Mouse (Mus musculus): ENCODE measurements around the gene Stxbp5l. TPM values are rescaled to one million over a fixed set of nuclear protein-coding genes. Genes with fewer than 3 reads are reported as not detected.

The Stxbp5l gene
- 0.08 and 0.19 TPM in 2 replicates for polyA plus RNA-seq (2016; fragmentation: Nextera tagmentation; extraction: Ambion mirVana)

- peak within 1 kb of the TSS; percentile 52 for H3K4me3 ChIP-seq
- H3K4me1 ChIP-seq, result peaks cover 11% of the 10 kb centered on the region
- H3K27me3 ChIP-seq (replicated peaks), result peaks cover 23% of the 10 kb centered on the region
- H3K36me3 ChIP-seq, result no peaks in the 10 kb centered on the region
- WGBS (ENCODE audit: insufficient replicate concordance), result under 1% methylated on average over 33 of the region's 33 CpGs
- peak within 1 kb of the TSS; percentile 77 for H3K4me2 ChIP-seq
- H3K27ac ChIP-seq, result no peak within 1 kb of the TSS
- H3K9ac ChIP-seq, result no peak within 1 kb of the TSS
- ATAC-seq, result peak; percentile 95
- H3K9me3 ChIP-seq (replicated peaks), result no peaks in the 10 kb centered on the region
These were observed at the start of gene Stxbp5l for GRCm38 (mm10) chr16:37384821-37385344. Gene Stxbp5l (minus strand): TSS chr16:37384962.

- no peak overlapping the region for H3K9ac ChIP-seq
- no peaks in the 10 kb centered on the region for H3K36me3 ChIP-seq
- H3K9me3 ChIP-seq (replicated peaks), result no peaks in the 10 kb centered on the region
- 50% methylated on average over 5 of the region's 5 CpGs for WGBS (ENCODE audit: insufficient replicate concordance)
- H3K27ac ChIP-seq, result no peak overlapping the region
- H3K4me3 ChIP-seq, result no peak overlapping the region
- no peak overlapping the region for H3K4me2 ChIP-seq
- no peaks in the 10 kb centered on the region for H3K27me3 ChIP-seq (replicated peaks)
- no peak for ATAC-seq
- no peaks in the 10 kb centered on the region for H3K4me1 ChIP-seq
These were observed 48.8 kb upstream of the Stxbp5l start for GRCm38 (mm10) chr16:37433418-37434204.

GRCm38 (mm10) chr16:37425434-37425833 lies 40.7 kb upstream of the Stxbp5l start:
- no peaks in the 10 kb centered on the region for H3K36me3 ChIP-seq
- H3K4me2 ChIP-seq, result no peak overlapping the region
- no peak overlapping the region for H3K4me3 ChIP-seq
- H3K4me1 ChIP-seq, result no peaks in the 10 kb centered on the region
- no peak for ATAC-seq
- H3K27me3 ChIP-seq (replicated peaks), result no peaks in the 10 kb centered on the region
- no peak overlapping the region for H3K27ac ChIP-seq
- no peak overlapping the region for H3K9ac ChIP-seq
- no peaks in the 10 kb centered on the region for H3K9me3 ChIP-seq (replicated peaks)
- WGBS (ENCODE audit: insufficient replicate concordance), result 56% methylated on average over 1 of the region's 1 CpGs

GRCm38 (mm10) chr16:37422874-37423273 lies 38.1 kb upstream of the Stxbp5l start:
- no peaks in the 10 kb centered on the region for H3K27me3 ChIP-seq (replicated peaks)
- no peak overlapping the region for H3K27ac ChIP-seq
- H3K4me2 ChIP-seq, result no peak overlapping the region
- WGBS (ENCODE audit: insufficient replicate concordance), result 73% methylated on average over 5 of the region's 5 CpGs
- no peak overlapping the region for H3K9ac ChIP-seq
- ATAC-seq, result no peak
- no peak overlapping the region for H3K4me3 ChIP-seq
- H3K4me1 ChIP-seq, result no peaks in the 10 kb centered on the region
- no peaks in the 10 kb centered on the region for H3K36me3 ChIP-seq
- H3K9me3 ChIP-seq (replicated peaks), result no peaks in the 10 kb centered on the region

- whole genome bisulfite sequencing (ENCODE audit: insufficient replicate concordance), result 71% methylated on average over 3 of the region's 3 CpGs
- Histone ChIP-seq H3K9ac (no peak overlapping the region), H3K27ac (no peak overlapping the region), H3K4me1 (no peaks in the 10 kb centered on the region), H3K4me2 (no peak overlapping the region), H3K36me3 (no peaks in the 10 kb centered on the region), H3K9me3 (replicated peaks) (no peaks in the 10 kb centered on the region), H3K4me3 (no peak overlapping the region), H3K27me3 (replicated peaks) (no peaks in the 10 kb centered on the region)
- no peak for ATAC-seq
These were observed 37.1 kb upstream of the Stxbp5l start for GRCm38 (mm10) chr16:37421851-37422250.

GRCm38 (mm10) chr16:37420512-37420911 lies 35.8 kb upstream of the Stxbp5l start:
- Histone ChIP-seq H3K4me2 (no peak overlapping the region), H3K4me1 (no peaks in the 10 kb centered on the region), H3K9ac (no peak overlapping the region), H3K9me3 (replicated peaks) (no peaks in the 10 kb centered on the region), H3K4me3 (no peak overlapping the region), H3K36me3 (no peaks in the 10 kb centered on the region), H3K27me3 (replicated peaks) (no peaks in the 10 kb centered on the region), H3K27ac (no peak overlapping the region)
- 53% methylated on average over 2 of the region's 2 CpGs for WGBS (ENCODE audit: insufficient replicate concordance)
- ATAC-seq, result no peak

GRCm38 (mm10) chr16:37405536-37405935 lies 20.8 kb upstream of the Stxbp5l start:
- Histone ChIP-seq H3K4me3 (no peak overlapping the region), H3K36me3 (no peaks in the 10 kb centered on the region), H3K9me3 (replicated peaks) (no peaks in the 10 kb centered on the region), H3K4me2 (no peak overlapping the region), H3K27ac (no peak overlapping the region), H3K4me1 (no peaks in the 10 kb centered on the region), H3K27me3 (replicated peaks) (no peaks in the 10 kb centered on the region), H3K9ac (no peak overlapping the region)
- ATAC-seq, result no peak
- WGBS (ENCODE audit: insufficient replicate concordance), result 66% methylated on average over 4 of the region's 4 CpGs

GRCm38 (mm10) chr16:37404922-37405321 lies 20.2 kb upstream of the Stxbp5l start:
- no peaks in the 10 kb centered on the region for H3K9me3 ChIP-seq (replicated peaks)
- H3K4me2 ChIP-seq, result no peak overlapping the region
- H3K4me1 ChIP-seq, result no peaks in the 10 kb centered on the region
- WGBS (ENCODE audit: insufficient replicate concordance), result 40% methylated on average over 1 of the region's 1 CpGs
- no peak overlapping the region for H3K27ac ChIP-seq
- no peaks in the 10 kb centered on the region for H3K27me3 ChIP-seq (replicated peaks)
- no peak overlapping the region for H3K9ac ChIP-seq
- no peak overlapping the region for H3K4me3 ChIP-seq
- H3K36me3 ChIP-seq, result no peaks in the 10 kb centered on the region
- ATAC-seq, result no peak

- no peak overlapping the region for H3K9ac ChIP-seq
- H3K4me2 ChIP-seq, result no peak overlapping the region
- H3K4me3 ChIP-seq, result no peak overlapping the region
- H3K9me3 ChIP-seq (replicated peaks), result no peaks in the 10 kb centered on the region
- H3K27me3 ChIP-seq (replicated peaks), result peaks cover 5% of the 10 kb centered on the region
- no peaks in the 10 kb centered on the region for H3K36me3 ChIP-seq
- peaks cover 2% of the 10 kb centered on the region; the same call in 1 of the 2 replicates for H3K4me1 ChIP-seq
- no peak for ATAC-seq
- no peak overlapping the region for H3K27ac ChIP-seq
These were observed 5.2 kb upstream of the Stxbp5l start for GRCm38 (mm10) chr16:37389964-37390363.

GRCm38 (mm10) chr16:37389201-37389905 lies 4.6 kb upstream of the Stxbp5l start:
- Histone ChIP-seq H3K9me3 (replicated peaks) (no peaks in the 10 kb centered on the region), H3K27ac (no peak overlapping the region), H3K36me3 (no peaks in the 10 kb centered on the region), H3K4me2 (no peak overlapping the region), H3K4me1 (peaks cover 8% of the 10 kb centered on the region), H3K27me3 (replicated peaks) (peaks cover 11% of the 10 kb centered on the region), H3K9ac (no peak overlapping the region), H3K4me3 (no peak overlapping the region)
- 63% methylated on average over 4 of the region's 4 CpGs for WGBS (ENCODE audit: insufficient replicate concordance)
- ATAC-seq, result no peak

- H3K36me3 ChIP-seq, result no peaks in the 10 kb centered on the region
- no peak overlapping the region for H3K9ac ChIP-seq
- peaks cover 23% of the 10 kb centered on the region for H3K27me3 ChIP-seq (replicated peaks)
- peak; percentile 64; the same call in 1 of the 2 replicates for ATAC-seq
- H3K4me1 ChIP-seq, result peaks cover 11% of the 10 kb centered on the region
- no peaks in the 10 kb centered on the region for H3K9me3 ChIP-seq (replicated peaks)
- H3K27ac ChIP-seq, result no peak overlapping the region
- under 1% methylated on average over 30 of the region's 30 CpGs for WGBS (ENCODE audit: insufficient replicate concordance)
- peak overlapping the region; percentile 52 for H3K4me3 ChIP-seq
- H3K4me2 ChIP-seq, result peak overlapping the region; percentile 77
These were observed 393 bp downstream of the Stxbp5l start for GRCm38 (mm10) chr16:37384369-37384768.

GRCm38 (mm10) chr16:37383426-37383825 lies 1.3 kb downstream of the Stxbp5l start:
- no peak overlapping the region for H3K4me3 ChIP-seq
- no peak for ATAC-seq
- H3K27ac ChIP-seq, result no peak overlapping the region
- WGBS (ENCODE audit: insufficient replicate concordance), result 37% methylated on average over 4 of the region's 4 CpGs
- H3K27me3 ChIP-seq (replicated peaks), result peaks cover 23% of the 10 kb centered on the region
- no peaks in the 10 kb centered on the region for H3K9me3 ChIP-seq (replicated peaks)
- no peaks in the 10 kb centered on the region for H3K36me3 ChIP-seq
- H3K4me2 ChIP-seq, result no peak overlapping the region
- peaks cover 11% of the 10 kb centered on the region for H3K4me1 ChIP-seq
- no peak overlapping the region for H3K9ac ChIP-seq

Measured in liver, embryonic 12.5 days (tissue).